Mouse (Mus musculus): ENCODE results near the gene Acsm4. TPM values are rescaled to one million over a fixed set of nuclear protein-coding genes. Genes with fewer than 3 reads are reported as not detected.
A peak's percentile ranks its signal among the peaks of the same experiment; 100 is the strongest.
"Not testable (repeated sequence)": the region's sequence is repeated elsewhere in the genome, so short reads cannot be mapped to it uniquely, and the experiment has no call there.

Gene Acsm4
- total RNA-seq (2021) = not detected

DNA sequence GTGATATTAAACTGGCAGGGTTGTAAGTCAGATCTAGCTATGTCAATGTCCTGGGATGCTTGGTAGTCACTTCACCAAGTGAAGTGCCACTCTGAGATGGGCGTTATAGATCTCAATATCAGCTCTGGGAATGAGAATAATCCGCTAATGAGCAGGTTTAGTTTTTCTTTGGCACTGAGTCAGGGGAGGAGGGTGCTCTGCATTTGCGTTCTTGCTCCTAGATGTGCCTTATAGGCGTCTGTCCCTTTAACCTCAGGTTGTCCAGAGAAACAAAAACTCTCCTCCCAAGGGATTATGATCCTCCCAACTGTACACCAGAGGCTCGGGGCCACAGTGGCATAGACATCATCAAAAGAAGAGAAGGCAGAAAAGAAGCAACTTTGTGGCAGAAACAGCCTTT is at the start of gene Acsm4:
Gene Acsm4 (plus strand): TSS at position 301 of the 400 bp plus-strand sequence.
- no peak for DNase-seq (ENCODE audit: low spot score in 2 of 2)
- intact Hi-C loops (cut with DNase I) = no loop called here

DNA sequence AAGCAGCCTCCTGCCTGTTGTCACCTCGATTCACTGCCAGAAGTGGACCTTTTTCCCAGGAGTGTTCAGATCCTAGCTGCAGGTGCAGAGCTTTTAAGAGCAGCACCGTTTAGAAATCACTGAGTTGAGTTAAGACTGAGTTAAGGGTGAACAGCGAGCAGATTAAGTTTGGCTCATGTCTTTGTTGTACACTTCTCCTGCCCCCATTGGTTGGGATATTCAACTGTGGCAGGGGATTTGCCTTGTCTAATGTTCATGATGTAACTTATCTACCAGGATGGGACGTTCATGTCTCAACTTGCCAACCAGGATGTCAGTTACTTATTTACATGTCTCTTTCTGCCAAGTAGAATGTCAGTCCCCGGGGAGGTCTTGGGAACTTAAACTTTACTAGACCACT is 47.5 kb upstream of the Acsm4 start:
- DNase-seq (ENCODE audit: low spot score in 2 of 2) = no peak
- intact Hi-C loops (cut with DNase I) = no loop called here

DNA sequence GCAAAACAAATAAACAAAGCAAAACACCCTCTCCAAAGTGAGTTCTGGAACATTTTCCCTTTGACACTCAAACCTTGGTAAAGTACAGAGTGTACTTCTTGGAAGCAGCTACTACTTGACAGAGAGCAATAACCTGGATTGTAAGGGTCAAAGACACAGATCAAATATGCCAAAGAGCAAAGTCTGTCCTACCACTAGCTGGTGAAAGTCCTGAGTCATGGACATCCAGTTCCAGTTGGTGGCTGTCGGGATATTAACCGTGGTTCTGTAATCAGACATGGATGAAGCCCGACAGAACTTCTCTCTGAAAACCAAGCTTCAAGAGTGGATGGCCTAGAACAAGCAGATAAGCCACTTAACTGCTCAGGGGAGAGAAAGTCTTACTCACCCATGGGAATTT is 21.9 kb upstream of the Acsm4 start:
- intact Hi-C loops (cut with DNase I) = no loop called here
- DNase-seq (ENCODE audit: low spot score in 2 of 2) = no peak

DNA sequence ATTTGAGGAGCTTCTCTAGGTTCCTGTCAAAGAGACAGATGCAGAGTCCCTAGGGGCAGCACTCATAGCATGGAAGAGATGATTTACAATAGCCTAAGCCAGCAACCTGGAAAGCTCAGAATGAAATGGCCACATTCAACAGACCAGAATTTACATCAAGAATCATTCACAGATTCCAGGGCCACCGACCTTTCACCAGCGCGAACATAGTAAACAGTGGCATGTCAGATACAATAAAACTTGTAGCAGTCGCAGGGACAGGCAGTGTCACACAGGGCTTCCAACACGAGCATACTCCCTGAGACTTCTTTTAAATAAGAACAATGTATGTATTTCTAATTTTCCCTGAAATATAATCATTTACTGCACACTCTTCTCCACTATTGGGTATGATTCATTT is 19.4 kb upstream of the Acsm4 start:
- intact Hi-C loops (cut with DNase I) = loop anchor here (5.0 to 10.0 kb wide), 5 partner anchors 114 to 657 kb away; partner anchors contain the start of genes Abca14, Abca15, Acsm5 and Crym
- no peak for DNase-seq (ENCODE audit: low spot score in 2 of 2)

DNA sequence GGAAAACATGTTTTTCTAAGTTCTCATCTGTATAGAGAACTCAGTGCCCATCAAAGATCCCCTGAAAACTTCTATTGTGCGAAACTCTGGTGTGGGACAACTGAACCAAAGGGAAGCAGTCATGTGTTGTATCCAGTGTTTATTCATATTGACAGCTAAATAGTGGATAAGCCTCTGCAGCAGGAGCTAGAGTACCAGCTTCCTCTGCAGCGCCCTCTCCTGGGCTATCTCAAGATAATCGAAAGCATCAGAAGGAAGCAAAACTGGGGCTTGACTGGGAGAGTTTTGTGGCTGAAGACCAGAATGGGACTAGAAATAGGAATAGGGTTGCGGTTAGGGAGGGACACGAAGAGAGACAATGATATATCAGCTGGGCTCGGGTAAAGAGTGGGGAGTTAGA is 18.9 kb upstream of the Acsm4 start:
- no peak for DNase-seq (ENCODE audit: low spot score in 2 of 2)
- intact Hi-C loops (cut with DNase I) = loop anchor here (5.0 to 10.0 kb wide), 5 partner anchors 114 to 656 kb away; partner anchors contain the start of genes Abca14, Abca15, Acsm5 and Crym

DNA sequence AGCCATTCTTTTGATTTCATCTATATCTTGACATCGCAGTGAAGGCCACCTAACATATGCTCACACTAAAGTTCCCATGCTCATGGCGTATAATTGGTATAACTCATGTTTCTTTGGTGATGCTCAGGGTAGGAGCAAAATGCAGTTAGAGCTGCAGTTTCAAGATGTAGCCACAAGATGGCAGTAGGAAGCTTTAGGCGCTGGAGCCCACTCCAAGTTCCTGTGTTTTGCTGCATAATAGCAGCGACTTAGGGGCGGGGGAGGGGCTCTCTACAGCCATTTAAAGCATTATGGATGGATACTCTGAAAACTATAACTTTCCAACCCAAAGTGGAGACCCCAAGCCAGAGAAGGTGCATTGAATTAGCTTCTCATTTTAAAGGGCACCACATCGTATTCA is 16.4 kb upstream of the Acsm4 start:
- intact Hi-C loops (cut with DNase I) = loop anchor here (5.0 to 10.0 kb wide), 5 partner anchors 111 to 654 kb away; partner anchors contain the start of genes Abca14, Abca15, Acsm5 and Crym
- peak; percentile 29 to 31 for DNase-seq (ENCODE audit: low spot score in 2 of 2)

DNA sequence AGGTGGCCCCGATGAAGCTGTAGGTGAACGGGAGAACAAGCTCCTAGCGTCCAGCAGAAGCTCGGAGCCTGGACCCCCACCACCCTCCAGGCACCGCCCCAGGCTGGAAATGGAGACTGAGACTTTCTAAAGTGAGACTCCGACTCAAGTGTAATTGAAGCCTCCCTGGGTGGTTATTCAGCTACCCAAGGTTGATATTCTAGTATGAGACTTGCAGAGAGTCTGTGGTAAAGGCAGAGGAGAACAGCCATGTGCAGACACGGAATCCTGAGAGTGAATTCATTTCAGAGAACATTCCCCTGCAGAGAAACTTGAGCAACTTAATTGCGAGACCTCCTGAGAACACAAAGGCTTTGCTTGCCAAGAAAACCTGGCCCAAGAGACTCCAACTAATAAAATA is 9.7 kb upstream of the Acsm4 start:
- intact Hi-C loops (cut with DNase I) = no loop called here
- DNase-seq (ENCODE audit: low spot score in 2 of 2) = no peak

DNA sequence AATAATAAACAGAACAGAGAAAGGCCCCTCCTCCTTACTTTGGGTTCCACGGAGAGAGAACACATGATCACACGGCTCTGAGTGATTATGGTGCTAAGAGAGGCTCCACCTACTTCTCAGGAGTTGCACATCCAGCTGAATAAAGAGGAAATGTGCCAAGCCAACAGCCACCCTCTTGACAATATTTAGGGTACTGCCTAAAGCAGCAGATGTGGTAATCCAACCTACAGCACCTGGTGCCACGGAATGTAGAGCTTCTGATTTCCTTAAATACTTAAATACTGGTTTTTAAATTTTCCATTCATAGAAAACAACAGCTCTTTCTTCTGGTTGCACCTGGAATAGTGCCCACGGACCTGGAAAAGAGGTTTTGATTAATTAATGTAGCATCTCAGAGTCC is 7.1 kb upstream of the Acsm4 start:
- intact Hi-C loops (cut with DNase I) = no loop called here
- no peak for DNase-seq (ENCODE audit: low spot score in 2 of 2)

DNA sequence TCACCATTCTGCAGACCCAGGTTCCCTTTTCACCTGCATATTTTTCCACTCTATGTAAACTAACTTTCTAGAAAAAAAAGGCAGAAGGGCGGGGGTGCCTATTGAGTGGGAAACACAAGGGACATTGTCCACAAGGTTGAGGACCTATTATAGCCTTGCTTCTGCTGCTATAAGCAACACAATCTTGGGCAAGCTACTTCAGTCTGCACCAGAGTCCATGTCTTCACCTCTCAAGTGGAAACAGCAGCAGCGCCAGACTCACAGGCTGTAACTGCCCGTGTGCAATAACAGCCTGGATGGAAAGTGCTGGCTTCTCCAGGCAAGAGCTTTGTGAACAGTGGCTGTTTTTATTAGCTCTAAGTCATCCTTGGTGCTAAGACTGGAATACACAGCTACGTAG is 2.5 kb downstream of the Acsm4 start:
- DNase-seq (ENCODE audit: low spot score in 2 of 2) = no peak
- intact Hi-C loops (cut with DNase I) = no loop called here

DNA sequence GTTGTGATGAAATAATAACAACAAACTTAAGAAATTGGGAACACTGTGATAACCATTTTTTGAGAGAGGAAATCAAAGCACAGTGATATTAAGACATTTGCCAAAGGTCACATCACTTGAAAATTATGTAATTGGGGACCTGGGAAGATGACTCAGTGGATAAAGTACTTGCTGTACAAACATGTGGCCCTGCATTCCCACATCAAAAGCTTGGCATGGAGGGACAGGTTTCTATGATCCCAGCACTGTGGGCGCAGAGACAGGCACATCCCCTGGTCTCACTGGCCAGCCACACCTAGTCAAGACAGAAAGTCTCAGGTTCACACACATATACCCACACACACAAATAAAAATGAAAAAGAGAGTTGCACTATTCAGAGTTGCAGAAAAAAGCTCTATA is 5.1 kb downstream of the Acsm4 start:
- intact Hi-C loops (cut with DNase I) = no loop called here
- DNase-seq (ENCODE audit: low spot score in 2 of 2) = no peak

DNA sequence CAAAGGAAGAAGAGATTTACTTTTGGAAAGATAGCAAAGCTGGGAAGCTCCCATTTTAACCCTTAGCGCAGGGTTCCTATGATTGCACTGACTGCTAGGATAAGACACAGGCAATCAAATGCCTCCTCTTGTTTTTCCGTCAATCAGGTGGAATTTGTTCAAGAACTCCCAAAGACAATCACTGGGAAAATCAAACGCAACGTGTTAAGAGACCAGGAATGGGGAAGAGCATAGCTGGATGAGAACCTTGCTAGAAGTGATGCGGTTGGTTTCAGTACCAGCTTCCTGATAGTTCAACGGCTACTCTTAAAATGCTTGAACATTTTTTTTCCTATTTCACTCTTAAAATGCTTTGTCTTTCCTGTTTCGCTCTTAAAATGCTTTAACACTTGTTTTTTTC is 24.3 kb downstream of the Acsm4 start:
- intact Hi-C loops (cut with DNase I) = no loop called here
- no peak for DNase-seq (ENCODE audit: low spot score in 2 of 2)

DNA sequence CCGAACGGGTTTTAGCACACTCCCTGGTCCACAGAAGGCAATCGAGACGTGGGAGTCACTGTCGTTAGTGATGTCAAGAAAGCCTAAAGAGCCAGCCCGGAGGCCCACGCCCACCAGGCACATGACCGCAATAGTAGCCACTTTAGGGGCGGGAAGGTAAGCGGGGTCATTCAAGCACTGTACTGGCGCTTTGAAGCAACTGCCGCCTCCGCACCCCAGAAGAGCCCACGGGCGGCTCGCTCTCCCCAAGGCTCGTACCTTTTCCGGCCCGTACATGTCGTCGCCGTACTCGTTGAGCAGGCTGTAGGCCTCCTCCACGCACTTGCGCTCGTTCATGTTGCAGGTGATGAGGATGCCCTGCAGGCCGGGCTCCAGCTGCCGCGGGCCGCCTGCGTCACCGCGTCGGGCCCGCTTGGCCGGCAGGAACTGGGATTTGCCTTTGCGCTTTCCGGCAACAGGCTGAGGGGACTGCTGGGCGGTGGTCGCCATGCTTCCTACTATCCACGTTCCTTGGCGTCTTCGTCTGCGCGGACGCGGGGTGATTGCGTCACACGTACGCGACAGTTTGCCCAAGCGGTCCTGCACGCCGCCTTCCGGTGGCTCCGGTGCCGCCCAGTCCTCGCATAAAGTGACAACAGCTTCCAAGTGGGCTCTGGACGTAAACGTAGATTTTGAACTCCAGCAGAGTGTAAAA is 30.6 kb downstream of the Acsm4 start, which contains the start of gene Thumpd1:
Gene Thumpd1 (minus strand): TSS at position 546 of the 694 bp plus-strand sequence.
- intact Hi-C loops (cut with DNase I) = loop anchor here (5.0 kb wide), 1 partner anchor 917 kb away; the partner anchor contains the start of gene Uqcrc2
- peak; percentile 96 for DNase-seq (ENCODE audit: low spot score in 2 of 2)

DNA sequence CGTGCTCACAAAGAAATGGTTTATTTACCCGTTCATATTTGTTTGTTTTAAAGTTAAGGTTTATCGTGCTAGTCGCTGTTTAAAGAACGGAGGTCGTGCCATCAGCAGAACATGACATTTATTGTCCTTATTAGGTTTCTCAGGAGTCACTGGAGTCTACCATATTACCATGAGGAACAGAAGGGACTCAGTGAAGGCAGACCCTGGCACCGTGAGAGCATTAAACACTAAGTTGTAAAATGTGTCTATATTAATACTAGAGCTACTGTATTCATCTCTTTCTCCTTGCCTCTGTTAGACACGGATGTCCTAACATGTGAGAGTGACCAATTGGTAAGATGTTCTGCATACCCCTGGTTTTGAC is 31.1 kb downstream of the Acsm4 start:
- DNase-seq (ENCODE audit: low spot score in 2 of 2) = no peak
- intact Hi-C loops (cut with DNase I) = loop anchor here (5.0 kb wide), 1 partner anchor 916 kb away; the partner anchor contains the start of gene Uqcrc2

DNA sequence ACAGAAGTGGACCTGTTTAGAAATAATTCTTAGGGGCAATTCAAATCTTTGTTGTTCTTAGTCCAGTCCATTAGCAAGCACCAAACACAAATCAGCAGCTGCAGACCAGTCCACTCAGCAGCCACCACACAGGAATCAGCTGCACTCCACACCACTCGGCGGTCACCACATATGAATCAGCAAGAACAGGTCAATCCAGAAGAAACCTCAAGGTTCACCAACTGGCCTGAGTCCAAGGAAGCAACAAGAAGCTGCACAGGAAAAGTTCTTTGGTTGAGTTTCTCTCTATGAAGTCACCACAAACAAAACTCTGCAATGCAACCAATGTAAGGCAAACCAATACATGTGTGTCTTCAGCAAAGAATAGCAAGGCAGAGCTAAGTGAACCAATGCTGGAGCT is 37.8 kb downstream of the Acsm4 start:
- DNase-seq (ENCODE audit: low spot score in 2 of 2) = no peak
- intact Hi-C loops (cut with DNase I) = no loop called here

DNA sequence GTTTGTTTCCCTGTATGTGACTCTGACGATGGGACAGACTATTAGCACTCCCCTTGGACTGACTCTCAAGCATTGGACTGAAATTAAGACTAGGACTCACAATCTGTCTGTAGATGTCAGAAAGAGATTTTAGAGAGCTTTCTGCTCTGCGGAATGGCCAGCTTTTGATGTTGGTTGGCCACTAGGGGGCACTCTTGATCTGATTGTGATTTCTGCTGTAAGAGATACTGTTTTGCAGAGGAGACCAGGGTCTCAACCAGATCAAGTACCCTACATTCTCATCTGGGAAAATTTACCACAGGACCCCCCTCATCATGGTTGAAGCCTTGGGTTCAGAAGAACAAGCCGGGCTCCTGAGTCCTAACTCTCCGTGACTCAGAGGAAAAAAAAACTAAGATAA is 41.4 kb downstream of the Acsm4 start:
- DNase-seq (ENCODE audit: low spot score in 2 of 2); intact Hi-C loops (cut with DNase I): not testable (repeated sequence)

DNA sequence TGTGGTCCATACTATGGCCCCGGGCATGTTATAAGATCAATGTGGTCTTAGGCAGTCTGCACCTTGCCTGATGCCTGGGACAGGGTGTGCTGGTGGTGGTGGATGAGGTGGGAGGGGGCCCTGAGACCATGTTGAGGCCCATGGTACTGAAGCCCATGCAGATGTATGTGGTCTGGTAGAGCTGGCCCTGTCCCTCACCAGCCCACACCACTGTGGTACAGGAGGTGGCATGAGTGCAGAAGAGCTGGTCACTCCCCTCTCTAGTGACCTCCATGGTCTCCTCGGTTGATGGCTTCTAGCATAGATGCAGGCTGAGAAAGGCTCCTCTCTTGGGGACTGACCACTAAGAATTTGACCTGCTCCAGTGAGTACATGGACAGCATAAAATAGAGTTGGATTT is 49.1 kb downstream of the Acsm4 start:
- DNase-seq (ENCODE audit: low spot score in 2 of 2) = no peak
- intact Hi-C loops (cut with DNase I) = no loop called here

DNA sequence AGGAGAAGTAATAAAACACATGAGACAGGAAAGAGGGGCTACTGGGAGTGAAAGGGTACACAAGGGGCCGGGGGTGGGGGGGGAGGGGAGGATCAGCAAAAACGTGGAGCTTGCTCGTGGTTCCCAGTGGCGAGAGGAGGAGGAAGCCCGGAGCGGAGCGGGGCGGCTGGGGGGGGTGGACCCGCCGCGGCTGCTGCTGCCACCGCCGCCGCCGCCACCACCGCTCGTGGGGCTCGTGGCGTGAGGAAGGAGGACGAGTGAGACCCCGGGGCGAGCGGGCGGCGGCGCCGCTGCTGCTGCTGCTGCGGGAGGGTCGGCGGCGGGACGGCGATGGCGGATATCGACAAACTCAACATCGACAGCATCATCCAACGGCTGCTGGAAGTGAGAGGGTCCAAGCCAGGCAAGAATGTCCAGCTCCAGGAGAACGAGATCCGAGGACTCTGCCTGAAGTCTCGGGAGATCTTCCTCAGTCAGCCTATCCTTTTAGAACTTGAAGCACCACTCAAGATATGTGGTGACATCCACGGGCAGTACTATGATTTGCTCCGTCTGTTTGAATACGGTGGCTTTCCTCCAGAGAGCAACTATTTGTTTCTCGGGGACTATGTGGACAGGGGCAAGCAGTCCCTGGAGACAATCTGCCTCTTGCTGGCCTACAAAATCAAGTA is 50.1 kb downstream of the Acsm4 start:
- intact Hi-C loops (cut with DNase I) = not testable (repeated sequence)

DNA sequence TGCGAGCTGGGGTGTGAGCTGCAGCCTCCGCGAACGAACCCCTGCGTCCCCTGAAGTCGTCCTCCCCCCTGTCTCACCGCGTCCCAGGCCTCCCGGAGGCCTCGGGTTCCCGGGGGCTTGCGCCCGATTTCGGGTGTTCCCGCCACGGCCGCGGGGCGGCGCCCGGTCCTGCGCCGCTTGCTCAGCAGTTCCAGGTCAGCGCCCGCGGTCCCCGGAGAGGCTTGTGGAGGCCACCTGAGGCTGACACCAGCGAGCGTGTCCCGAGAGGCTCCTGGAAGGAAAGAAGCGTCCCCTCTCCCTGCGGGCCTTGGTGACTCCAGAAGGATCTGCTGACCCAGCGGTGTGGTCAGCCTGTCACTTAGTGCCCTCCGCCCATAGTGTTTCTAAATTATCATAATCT is 54.5 kb downstream of the Acsm4 start:
- DNase-seq (ENCODE audit: low spot score in 2 of 2) = no peak
- intact Hi-C loops (cut with DNase I) = no loop called here

More for the DNA sequence above, 50.1 kb downstream of the Acsm4 start:
- DNase-seq (ENCODE audit: low spot score in 2 of 2) = not testable (repeated sequence)

DNA sequence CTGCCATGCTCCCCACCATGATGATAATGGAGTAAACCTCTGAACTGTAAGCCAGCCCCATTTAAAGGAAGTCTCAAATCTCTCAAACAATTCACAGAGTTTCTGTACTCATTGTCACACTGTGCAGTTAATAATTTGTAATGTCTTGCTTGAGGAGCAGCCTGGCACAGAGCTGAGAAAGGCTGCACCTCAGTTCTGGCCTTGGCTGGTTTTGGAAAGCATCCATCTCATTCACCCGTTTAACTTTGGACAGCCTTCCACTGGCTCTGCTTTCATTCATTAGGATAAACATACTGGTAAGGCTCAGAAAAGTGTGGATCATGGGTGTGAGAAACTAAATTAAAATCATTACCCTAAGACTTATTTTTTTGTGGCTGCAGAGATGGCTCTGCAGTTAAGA is 56.0 kb downstream of the Acsm4 start:
- intact Hi-C loops (cut with DNase I) = no loop called here
- no peak for DNase-seq (ENCODE audit: low spot score in 2 of 2)

DNA sequence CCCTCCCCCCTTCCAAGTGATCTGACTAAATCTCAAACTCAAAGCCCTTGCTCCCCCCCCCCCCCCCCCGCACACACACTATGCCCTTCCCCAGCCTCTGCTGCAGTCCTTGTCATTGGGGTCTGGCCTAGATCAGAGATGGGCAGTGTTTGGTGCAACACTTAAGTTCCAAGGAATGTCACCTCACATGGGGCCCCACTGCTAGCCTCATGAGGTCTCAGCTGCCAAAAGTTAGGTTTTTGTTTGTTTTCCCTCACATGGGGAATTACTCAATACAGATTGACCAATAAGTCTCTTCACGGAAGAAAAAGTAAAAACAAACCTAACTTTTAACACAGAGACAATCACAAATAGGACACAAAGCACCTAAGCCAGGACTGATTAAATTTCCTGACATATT is 58.9 kb downstream of the Acsm4 start:
- intact Hi-C loops (cut with DNase I) = no loop called here
- DNase-seq (ENCODE audit: low spot score in 2 of 2) = no peak

DNA sequence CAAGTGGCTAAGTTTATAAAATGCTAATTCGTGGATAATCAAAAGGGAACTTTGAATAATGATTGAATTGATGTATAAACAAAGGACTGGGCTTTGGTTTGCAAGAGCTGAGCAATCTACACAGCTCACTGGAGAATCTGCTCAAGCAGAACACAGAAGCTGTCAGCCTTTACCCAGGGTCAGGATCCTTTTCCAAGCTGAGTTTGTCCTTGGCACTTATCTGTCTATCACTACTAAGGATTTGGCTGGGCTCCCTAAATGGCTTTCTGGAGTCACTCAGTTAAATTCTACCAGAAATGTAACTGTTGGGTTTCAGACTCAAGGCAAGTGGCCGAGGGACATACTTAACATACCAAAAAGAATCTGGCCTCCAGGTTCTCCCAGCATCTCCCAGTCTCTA is 60.1 kb downstream of the Acsm4 start:
- intact Hi-C loops (cut with DNase I) = no loop called here
- DNase-seq (ENCODE audit: low spot score in 2 of 2) = no peak
